Mouse (Mus musculus): ENCODE data around the gene Spock3.
"Not testable (repeated sequence)": the region's sequence is repeated elsewhere in the genome, so short reads cannot be mapped to it uniquely, and the experiment has no call there.

Spock3 gene

GRCm38 (mm10) chr8:62950709-62951108, at the start of gene Spock3:
Gene Spock3, plus strand, starts transcription at chr8:62951009.
- DNase-seq (ENCODE audit: low read depth) = no peak

GRCm38 (mm10) chr8:62951173-62952134, 645 bp downstream of the Spock3 start:
- DNase-seq (ENCODE audit: low read depth) = no peak

GRCm38 (mm10) chr8:62952481-62952880, 1.7 kb downstream of the Spock3 start:
- no peak for DNase-seq (ENCODE audit: low read depth)

GRCm38 (mm10) chr8:62962608-62963007, 11.8 kb downstream of the Spock3 start:
- DNase-seq (ENCODE audit: low read depth) = no peak

GRCm38 (mm10) chr8:62969802-62970372, 19.1 kb downstream of the Spock3 start:
- no peak for DNase-seq (ENCODE audit: low read depth)

GRCm38 (mm10) chr8:63088984-63089383, 138.2 kb downstream of the Spock3 start:
- DNase-seq (ENCODE audit: low read depth) = no peak

GRCm38 (mm10) chr8:63098200-63098599, 147.4 kb downstream of the Spock3 start:
- DNase-seq (ENCODE audit: low read depth) = no peak

GRCm38 (mm10) chr8:63109761-63110160, 159.0 kb downstream of the Spock3 start:
- DNase-seq (ENCODE audit: low read depth) = no peak

- no peak for DNase-seq (ENCODE audit: low read depth)
Observed at GRCm38 (mm10) chr8:63112919-63113318, 162.1 kb downstream of the Spock3 start.

GRCm38 (mm10) chr8:63120508-63120907, 169.7 kb downstream of the Spock3 start:
- no peak for DNase-seq (ENCODE audit: low read depth)

- DNase-seq (ENCODE audit: low read depth) = no peak
Observed at GRCm38 (mm10) chr8:63135406-63135805, 184.6 kb downstream of the Spock3 start.

- not testable (repeated sequence) for DNase-seq (ENCODE audit: low read depth)
Observed at GRCm38 (mm10) chr8:63163861-63164260, 213.1 kb downstream of the Spock3 start.

GRCm38 (mm10) chr8:63165326-63165725, 214.5 kb downstream of the Spock3 start:
- DNase-seq (ENCODE audit: low read depth) = no peak

GRCm38 (mm10) chr8:63169956-63170355, 219.1 kb downstream of the Spock3 start:
- no peak for DNase-seq (ENCODE audit: low read depth)

- DNase-seq (ENCODE audit: low read depth) = no peak
Observed at GRCm38 (mm10) chr8:63181272-63181671, 230.5 kb downstream of the Spock3 start.

- no peak for DNase-seq (ENCODE audit: low read depth)
Observed at GRCm38 (mm10) chr8:63258812-63259385, 308.1 kb downstream of the Spock3 start.

- no peak for DNase-seq (ENCODE audit: low read depth)
Observed at GRCm38 (mm10) chr8:63262516-63262915, 311.7 kb downstream of the Spock3 start.

GRCm38 (mm10) chr8:63335366-63335765, 384.6 kb downstream of the Spock3 start:
- no peak for DNase-seq (ENCODE audit: low read depth)

GRCm38 (mm10) chr8:63368580-63368979, 417.8 kb downstream of the Spock3 start:
- DNase-seq (ENCODE audit: low read depth) = no peak

GRCm38 (mm10) chr8:63397659-63398058, 446.9 kb downstream of the Spock3 start:
- no peak for DNase-seq (ENCODE audit: low read depth)
